Mouse (Mus musculus) CD4-positive, CD25-positive, alpha-beta regulatory T cell, adult 2 months (primary cell): ENCODE measurements around the gene Kcne3.

Experiments used
- DNase-seq: peaks from one replicate; pipeline ENCODE4 v3.0.0-alpha.2; 2012; ENCODE audit warnings: low read depth, low spot score

Kcne3 gene

DNA sequence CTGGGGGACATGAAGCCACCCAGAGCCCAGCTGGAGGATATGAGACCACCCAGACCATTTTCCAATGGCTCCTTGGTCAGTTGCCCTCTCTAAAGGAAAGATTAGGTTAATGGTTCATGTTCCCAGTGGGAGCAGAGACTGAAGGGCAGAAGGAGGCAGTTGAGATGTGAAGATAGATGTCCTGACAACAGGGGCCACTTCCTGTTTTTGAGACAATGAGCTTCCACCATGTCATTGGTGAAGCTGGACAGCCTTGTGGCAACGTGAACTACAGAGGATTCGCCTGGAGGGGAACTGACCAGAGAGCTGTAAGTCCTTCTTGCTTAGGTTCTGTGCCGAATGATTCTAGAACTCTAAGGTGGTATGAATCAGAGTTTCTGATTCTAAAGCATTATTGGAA, at the start of gene Kcne3:
Gene Kcne3, plus strand, starts transcription at position 234 of the 400 bp plus-strand sequence.
- DNase-seq: no peak

DNA sequence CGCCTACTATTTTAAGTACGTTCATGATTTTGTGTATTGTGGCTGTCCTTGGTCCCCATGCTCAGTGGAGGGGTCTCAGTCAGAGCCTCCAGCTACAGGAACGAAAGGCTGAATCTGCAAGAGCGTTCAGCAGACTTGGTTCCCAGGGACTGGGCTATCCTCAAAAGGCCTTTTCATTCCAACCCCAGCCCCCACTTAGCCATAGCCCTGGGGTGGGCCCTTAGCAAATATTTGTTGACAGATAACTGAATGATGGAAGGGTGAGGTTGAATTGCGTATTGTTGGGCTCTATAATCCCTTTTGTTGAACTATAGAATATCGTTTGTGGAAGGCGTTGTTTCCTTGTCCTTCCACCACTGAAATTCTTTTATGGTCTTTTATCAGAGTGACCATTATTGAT, 49.8 kb upstream of the Kcne3 start:
- DNase-seq: no peak

DNA sequence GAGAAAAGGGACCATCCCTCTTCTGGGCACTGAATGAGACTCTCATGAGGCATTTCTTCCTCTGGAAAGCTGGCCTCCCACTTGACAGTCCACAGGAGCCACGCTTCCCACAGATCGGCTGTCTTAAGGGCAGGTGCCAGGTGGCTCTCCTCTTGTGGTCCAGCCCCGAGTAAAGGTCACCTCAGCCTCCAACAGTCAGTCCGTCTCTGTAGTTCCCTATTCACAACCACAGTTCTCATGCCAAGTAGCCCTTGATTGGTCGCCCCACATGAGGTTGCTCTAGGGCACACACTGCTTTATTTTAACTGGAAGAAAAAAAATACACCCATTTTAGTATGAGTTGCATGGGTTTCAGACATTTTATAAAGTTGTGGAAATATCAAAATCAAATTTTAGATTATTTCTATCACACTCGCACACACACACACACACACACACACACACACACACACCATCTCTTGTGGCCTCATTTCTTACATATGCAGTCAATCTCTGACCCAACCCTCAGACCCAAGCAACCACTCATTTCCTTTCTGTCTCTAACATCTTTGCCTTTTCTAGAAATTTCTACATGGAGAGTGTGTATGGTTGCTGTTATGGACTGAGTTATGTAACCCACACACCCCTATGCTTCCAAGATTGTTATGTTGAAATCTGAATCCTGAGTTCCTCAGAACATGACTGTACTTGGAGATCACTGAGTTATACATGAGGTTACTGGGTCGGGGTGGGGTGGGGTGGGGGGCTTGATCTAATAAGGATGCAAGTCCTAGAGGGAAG, 47.9 kb upstream of the Kcne3 start:
- no peak for DNase-seq

DNA sequence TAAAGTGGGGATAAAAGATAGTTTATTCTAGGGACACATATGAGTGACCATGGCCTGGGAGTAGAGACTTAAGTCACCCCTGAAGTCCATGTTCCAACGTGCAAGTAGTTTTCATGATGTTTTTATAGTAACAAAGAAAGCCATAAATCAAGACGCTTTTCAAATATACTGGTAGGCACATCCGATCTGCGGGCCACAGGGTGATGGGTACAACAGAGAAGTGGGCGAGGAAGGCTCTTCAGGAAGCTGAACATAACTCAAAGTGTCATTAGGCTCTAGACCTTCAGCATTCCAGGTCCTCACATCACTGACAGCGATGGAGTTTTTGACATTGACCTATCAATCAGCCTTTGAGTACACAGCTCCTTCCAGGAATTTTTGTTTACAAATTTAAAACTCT, 45.7 kb upstream of the Kcne3 start:
- DNase-seq: no peak

GRCm38 (mm10) chr7:100132379-100132778, 43.9 kb upstream of the Kcne3 start:
- DNase-seq: no peak

- no peak for DNase-seq
These were observed 39.3 kb upstream of the Kcne3 start for GRCm38 (mm10) chr7:100137038-100137437.

DNA sequence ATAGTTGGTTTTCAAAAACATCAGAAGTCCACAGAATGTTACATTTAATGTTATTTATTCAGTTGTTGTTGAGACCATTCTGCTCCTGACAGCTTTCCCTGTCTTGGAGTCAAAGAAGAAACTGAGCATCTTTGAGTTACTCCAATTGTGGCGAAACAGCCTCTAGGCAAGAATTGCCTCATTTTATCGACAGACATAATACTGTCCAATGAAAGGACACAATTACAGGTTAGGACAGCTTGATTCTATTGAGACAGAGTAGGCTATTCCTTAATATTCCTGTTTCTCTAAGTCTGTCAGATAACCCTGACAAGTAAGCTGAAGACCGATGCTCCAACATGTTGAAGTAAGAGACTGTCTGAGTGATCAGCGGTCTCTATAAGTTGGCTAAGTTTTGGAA, 38.2 kb upstream of the Kcne3 start:
- no peak for DNase-seq

DNA sequence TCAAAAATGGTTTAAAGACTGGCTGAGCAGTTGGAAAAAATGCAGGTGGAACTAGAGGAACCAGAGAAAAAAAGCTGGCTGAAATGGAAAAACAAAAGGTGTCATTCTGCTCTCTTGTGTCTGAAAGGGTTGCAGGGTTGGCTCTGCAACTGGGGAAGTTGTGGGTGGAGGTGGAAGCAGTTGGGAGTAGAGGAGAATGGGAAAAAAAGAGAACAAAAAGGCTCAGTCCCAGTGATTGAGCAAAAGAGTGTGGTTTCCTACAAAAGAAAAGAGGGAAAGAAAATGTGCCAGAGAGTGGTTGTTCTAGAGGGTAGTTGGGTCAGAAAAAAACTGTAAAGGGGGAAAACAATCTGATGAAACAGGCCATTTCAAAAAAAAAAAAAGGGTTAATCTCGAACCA, 35.7 kb upstream of the Kcne3 start:
- no peak for DNase-seq

DNA sequence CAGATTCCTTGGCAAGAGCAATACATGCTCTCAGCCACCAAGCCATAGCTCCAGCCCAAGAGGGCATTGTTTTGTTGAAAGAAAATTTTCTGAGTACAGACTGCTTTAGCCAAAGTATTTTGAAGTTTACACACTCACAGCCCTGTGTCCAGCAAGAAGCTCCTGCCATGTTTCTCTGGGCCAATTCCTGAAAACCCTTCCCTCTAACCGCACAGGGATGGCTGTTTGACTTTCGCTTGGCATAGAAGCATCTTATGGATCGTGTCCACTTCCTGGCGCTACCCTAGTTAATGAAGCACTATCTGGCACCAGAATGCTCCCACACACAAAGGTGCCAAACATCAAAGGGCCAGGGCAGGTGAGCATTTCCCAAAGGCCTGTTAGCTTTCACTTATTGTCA, 27.7 kb upstream of the Kcne3 start:
- DNase-seq: no peak

DNA sequence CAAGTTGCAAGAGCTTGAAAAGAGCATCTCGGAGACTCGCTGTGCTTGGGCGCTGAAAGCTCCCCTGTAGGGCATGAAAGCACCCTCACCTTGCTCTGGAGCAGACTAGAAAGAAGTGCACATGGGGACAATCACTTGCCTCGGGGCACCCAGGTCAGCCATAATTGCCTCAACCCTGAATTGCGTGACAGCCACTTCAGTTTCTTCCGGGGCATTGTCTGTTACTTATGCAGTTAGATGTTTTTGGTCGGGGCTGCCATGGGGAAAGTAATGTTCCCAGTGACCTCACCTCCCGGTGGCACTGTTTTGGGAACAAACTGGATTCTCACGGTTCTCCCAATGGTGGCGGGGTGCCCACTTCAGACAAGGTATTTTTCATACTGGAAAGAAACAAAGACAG, 26.2 kb upstream of the Kcne3 start:
- DNase-seq: no peak

DNA sequence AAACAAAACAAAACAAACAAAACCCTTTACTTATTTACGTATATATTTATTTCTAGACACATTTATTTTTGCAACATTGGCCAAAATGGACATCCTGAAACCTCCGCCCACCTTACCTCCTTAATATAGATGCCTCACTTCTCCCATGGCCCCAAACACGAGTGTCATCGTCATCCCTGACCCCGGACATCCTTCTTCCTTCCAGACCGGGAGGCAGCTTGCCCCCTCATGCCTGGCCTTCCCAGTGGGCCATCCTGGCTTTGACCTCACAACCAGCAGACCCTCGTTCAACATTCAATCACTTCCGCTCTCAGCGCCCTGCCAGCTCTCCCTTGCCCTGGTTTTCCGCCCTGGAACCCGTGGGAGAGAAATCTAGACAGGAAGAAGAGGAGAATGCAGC, 25.7 kb upstream of the Kcne3 start:
- DNase-seq: no peak

DNA sequence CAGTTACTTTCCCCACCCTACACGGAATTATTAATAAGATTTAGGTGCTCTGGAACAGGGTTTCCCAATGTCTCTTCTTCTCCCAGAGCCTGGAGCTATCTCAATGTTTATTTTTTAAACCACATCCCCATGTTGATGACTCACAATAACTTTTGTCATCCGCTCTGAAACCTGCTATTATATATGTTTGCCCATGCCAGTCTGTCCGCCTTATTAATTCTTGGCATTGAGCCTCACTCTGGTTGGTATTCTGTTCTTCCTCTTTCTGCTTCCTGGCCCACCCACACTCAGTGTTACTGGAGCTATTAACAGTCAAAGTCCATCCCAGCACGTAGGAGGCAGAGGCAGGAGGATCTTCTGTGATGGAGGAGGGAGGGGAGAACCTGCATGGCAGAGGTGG, 18.6 kb upstream of the Kcne3 start:
- DNase-seq: no peak

- peak; percentile 93 for DNase-seq
These were observed 17.0 kb upstream of the Kcne3 start, which contains the start of gene Lipt2 for GRCm38 (mm10) chr7:100159105-100159841. TSS of gene Lipt2 (plus strand) at chr7:100159277.

GRCm38 (mm10) chr7:100160006-100160405, 16.3 kb upstream of the Kcne3 start:
- DNase-seq: peak; percentile 11

GRCm38 (mm10) chr7:100163506-100163905, 12.8 kb upstream of the Kcne3 start:
- DNase-seq: no peak

DNA sequence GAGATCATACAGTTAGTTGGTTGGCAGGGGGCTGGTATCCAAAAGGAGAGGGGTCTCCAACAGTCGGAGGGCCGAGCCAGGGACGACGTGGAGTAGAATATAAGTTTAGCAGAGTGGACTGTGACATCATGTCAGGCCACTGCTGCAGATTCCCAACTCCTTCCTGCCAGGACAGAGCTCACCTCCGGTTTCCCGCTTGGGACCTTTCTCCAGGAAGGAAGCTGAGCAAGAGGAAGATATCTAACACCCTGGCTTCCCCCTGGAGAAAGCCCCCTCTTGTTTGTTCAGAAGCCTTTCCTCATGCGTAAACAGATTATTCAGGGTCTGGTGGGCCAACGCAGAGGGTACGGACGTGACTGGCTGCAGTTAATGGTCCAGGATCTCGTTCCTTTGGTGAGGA, 7.6 kb upstream of the Kcne3 start:
- DNase-seq: no peak

DNA sequence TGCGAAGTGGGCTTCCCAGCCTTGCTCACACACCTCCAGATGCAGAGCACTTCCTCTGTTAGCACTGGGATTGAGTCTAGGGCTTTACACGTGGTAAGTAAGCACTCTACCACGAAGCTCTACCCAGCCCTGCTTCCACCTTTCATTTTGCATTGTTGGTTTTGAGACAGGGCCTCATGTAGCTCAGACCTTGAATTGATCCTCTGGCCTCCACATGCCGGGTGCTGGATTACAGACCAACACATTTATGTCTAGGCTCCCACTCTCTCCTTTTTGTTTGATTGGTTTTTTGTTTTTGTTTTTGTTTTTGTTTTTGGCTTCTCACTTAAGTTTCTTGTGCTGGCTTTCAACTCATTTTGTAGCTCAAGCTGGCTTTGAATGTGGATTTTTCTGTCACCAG, 5.5 kb upstream of the Kcne3 start:
- no peak for DNase-seq

GRCm38 (mm10) chr7:100178016-100178890, 2.0 kb downstream of the Kcne3 start:
- peak; percentile 22 for DNase-seq

DNA sequence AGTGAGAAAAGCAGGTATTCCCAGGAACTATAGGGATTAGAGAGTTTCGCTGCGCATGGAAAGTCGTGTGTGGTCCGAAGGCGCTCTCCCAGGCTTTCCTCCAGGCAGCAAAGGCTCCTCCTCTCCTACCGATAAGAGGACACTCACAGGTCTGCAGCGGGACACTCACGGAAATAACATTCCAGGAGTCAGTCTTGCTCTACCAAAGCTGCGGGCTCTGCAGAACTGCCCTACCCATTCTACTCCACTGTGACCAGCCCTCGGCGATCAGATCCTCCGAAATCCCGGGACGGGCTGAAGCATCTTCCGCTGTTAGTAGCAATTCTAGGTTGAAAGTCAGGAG, 2.6 kb downstream of the Kcne3 start:
- DNase-seq: no peak

- no peak for DNase-seq
These were observed 3.1 kb downstream of the Kcne3 start for GRCm38 (mm10) chr7:100179394-100179793.

DNA sequence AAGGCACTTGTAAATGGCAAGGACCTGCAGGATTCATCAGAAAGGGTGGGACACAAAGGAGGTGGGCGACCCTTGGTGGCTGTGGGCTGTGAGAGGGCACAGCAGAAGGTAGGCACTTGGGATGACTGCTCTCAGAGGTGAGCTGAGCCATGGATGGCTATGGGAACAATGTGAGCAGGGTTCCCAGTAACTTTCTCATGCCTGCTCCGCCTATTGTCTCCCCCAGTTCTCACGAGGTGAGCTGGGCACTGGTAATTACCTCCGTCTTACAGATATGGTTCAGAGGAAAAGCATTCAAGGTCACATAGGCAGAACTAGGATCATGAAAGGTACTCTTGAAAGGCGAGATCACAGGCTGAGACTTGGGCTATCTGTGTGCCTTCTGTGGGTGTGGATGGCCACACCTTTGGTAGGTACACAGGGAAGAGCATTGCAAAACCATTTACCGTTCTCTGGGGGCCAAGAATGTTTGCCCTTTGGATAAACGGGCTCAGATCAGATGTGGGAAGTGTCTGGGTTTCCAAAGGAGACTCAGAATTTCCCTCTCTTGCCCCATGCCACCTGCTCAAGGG, 3.6 kb downstream of the Kcne3 start:
- no peak for DNase-seq

DNA sequence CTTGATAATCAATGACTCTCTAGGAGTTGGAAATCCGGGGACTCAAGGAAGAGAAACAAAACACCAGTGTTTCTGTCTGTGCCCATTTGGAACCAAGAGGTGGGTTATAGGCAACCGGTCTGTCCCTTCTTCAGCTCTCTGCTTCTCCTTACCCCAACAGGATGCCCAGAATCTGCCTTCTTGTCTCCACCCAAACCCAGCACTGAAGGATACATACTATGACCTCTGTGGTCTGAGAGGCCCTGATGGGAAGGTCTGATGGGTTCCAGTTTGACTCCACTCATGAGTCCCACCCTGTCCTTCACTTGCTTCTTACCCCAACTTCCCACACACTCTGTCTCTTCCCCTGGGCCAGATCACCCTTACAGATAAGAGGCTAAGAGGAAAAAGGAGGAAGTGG, 4.9 kb downstream of the Kcne3 start:
- no peak for DNase-seq
